Mouse (Mus musculus): ENCODE measurements at regions not wholly inside any gene's neighbourhood (a gene's known extent, or its start where the extent isn't known, plus 50 kb on each side); places are given as distances from the start of the nearest gene placed in this dataset.
A peak's percentile ranks its signal among the peaks of the same experiment; 100 is the strongest.
"Not testable (repeated sequence)": the region's sequence is repeated elsewhere in the genome, so short reads cannot be mapped to it uniquely, and the experiment has no call there.

DNA sequence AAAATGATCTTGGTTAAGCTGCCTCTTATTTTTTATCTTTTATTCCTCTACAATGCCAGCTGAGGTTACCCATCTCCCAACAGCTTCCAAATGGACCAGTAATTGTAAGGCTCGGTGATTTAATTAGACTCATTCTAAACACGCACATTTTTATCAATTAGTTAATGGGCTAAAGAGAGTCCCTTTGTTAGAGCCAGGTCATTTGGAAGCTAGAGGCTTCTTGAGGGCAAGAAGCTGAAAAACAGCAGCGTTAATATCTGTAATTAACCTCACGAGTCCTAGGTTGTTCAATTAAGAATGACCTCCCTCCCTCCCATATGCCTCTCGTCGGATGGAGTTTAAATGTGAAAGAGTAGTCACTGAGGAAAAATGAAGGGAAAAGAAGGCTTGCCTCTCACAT, 66.5 kb downstream of the Otx2 start:
- no peak for DNase-seq (ENCODE audit: low read depth, low spot score)

DNA sequence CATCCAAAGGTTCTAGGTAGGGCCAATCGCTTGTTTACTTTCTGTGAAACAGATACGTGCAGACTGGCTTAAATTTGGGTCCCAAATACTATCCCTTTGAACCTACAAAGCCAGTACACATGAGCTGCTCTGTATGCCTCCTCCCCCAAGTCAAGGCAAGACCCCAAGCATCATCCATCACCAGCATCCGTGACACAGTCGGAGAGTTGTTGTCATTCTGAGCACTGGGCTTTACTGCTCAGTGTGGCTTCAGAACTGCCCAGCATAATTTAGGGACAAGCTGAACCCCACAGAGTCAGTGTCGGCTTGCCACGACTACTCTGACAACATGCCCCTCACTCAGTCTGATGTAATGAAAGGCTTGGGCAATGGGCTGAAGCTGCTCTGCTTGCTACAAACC, 70.1 kb downstream of the Otx2 start:
- no peak for DNase-seq (ENCODE audit: low read depth, low spot score)

DNA sequence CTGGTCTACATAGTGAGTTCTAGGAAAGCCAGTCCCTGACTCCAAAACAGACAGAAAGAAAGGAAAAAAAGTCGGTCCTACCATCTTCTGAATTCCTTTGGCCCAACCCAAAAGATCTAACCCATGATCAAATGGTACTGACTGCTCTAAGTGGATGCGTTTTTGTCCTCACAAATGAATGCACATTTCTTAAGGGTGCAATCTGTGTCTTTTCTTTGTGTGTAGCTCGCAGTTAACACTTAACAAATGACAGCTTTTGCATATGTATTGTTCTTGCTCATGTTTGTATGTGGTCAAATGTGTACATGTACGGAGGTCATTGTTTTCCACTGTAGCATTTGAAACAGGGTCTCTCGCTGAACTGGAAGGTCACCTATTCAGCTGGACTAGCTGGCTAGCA, 79.3 kb downstream of the Otx2 start:
- DNase-seq (ENCODE audit: low read depth, low spot score), result peak; percentile 79

DNA sequence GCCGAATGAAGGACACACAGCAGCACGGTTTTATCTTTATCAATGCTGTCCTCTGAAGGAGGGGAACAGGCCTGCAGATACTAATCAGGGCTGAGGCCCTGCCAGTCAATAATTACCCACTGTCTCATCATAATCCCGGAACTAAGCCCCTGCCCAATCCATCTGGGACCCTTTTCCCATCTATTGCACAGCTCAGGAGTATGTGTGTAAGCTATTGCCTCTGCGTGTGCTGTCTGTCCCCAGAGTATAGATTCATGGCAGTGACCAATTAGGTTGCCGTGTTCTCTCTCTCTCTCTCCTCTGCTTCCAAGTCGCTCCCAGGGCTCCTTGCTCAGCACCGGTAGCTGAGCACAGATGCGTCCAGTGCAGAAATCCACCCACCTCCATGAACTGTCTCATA, 80.3 kb downstream of the Otx2 start:
- DNase-seq (ENCODE audit: low read depth, low spot score), result peak; percentile 10

DNA sequence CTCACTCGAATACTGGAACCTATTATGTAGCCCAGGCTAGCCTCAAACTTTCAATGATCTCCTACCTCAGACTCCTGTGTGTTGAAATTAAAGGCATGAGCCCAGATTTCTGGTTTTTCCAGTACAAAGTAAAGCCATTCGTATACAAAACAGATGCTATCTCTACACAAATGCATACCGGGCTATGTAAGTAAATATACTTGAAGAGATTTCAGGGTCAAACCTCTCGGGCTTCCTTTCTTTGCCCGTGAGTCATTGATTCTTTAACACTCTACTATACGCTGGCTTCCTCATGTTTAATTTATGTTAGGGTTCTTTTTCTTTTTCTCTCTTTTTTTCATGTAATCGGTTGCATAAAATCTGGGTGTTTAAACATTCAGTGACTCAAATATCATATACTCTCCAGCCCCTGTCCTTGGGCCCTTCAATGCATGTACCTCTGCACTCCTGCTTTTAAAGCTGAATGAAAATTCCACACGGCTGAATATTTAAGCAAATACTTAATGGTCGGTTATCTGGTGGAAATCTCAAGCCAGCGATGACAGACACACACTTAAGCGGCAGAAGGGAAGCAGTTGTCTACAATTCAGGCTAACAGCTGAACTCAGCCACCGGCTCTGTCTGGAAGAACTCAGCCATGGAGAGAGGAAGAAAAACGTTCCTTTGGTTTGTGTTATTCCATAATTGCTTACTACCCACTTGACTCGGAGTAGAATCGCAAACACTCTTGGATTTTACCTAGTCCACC, 82.0 kb downstream of the Otx2 start:
- DNase-seq (ENCODE audit: low read depth, low spot score), result no peak

DNA sequence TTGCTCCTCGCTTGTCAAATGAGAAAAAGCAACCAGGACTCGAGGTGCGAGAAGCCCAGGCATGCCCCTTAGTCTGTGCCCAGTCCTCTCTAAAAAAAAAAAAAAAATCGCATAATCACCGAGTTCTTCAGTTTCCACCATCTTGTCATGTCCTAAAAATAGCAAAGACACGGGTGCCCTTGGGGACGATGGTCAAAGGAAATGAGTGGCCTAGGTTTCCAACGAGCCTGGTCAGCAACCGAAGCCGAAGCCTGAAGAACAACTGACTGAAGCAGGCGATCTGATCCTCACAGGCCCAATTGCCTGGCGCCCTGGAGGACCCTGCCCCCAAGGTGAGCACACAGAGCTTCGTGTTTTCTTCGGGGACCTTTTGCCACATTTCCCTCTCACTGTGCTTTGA, 83.2 kb downstream of the Otx2 start:
- peak; percentile 44 for DNase-seq (ENCODE audit: low read depth, low spot score)

DNA sequence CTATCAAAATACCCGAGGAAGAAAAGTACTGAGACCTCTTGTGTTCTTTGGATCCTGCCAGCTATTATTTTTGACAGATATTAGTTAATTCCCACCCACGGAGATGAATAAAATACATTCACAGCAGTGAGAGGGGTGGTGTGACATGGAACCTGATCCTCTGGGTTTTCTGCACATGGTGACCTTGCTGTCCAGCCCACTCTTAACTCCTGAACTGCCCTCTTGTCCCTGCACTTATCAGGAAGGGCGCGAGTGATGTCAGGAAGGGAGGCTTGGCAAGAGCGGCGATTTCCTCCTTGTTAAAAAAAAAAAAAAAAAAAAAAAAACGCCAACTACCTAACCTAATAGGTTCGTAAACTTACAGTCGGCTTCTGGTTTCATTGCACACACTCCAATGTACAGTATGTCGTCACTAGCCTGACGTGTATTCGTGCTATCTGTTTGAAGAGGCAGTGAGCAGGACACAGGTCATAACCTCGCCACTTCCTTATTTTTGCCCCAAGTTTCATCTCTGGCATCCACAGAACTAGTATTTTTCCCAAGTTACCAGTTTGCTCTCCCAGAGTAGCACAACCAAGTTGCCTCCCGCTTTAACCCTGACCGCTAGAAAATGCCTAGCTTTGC, 83.8 kb downstream of the Otx2 start:
- no peak for DNase-seq (ENCODE audit: low read depth, low spot score)

DNA sequence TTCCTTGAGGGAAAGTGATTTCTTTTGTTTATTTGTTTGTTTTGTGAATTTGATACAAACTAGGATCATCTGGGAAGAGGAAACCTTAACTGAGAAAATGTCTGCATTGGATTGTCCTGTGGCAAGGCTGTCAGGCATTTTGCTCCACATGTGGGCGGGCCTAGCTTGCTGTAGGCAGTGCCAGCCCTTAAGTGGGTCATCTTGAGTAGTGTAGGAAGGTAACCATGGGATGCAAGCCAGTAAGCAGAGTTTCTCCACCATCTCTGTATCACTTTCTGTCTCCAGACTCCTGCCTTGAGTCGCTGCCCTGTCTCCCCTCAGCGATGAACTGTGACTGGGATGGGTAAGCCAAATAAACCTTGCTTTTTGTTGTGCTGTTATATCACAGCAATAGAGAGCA, 87.8 kb downstream of the Otx2 start:
- DNase-seq (ENCODE audit: low read depth, low spot score), result no peak

DNA sequence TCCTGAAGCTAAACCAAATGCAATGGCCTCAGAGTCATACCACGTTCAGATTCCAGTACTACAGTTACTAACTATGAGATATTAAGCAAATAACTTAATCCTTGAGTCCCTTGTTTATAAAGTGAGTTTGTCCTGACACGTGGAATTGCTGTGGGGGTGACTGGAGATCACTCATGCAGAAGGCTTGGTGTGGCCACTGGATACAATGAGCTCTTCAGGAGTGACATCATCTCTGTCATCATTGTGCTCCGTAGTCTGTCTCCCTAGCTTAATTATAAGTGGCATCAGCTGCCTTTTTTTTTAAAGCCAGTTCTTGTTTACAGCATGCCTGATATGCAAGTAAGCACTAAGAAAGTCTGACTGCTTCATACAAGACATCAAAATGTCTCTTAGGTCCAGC, 89.0 kb downstream of the Otx2 start:
- DNase-seq (ENCODE audit: low read depth, low spot score), result no peak

DNA sequence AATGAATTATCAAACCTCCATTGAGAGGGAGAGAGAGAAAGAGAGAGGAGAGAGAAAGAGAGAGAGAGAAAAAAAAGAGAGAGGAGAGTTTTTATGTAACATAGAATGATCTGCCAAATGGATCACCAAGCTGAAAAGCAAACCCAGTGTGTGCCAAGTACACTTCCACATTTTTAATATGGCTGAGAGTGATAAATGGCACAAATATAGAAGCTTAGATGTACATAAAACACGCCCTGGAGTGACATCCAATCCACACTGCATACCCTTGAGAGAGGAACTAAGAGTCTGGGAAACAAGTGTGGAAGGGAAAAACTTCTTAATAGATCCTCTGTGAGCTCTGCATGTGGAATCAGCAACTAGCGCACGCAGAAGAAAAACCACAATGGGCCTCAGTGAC, 90.1 kb downstream of the Otx2 start:
- DNase-seq (ENCODE audit: low read depth, low spot score), result no peak

DNA sequence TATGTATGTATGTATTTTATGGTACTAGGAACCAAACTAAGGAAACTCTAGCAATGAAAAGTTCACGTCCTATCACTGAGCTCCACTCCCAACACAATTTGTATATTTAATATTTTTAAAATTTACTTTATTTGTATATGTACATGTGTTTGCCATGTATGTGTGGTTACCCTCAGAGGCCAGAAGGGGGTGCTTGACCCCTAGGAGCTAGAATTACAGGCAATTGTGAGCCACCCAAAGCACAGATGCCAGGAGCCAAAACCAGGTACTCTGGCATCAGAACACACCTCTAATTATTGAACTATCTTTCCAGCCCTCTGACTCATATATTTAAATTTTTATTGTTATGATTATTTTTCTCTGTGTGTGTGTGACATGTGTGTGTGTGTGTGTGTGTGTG, 91.5 kb downstream of the Otx2 start:
- peak; percentile 63 for DNase-seq (ENCODE audit: low read depth, low spot score)

DNA sequence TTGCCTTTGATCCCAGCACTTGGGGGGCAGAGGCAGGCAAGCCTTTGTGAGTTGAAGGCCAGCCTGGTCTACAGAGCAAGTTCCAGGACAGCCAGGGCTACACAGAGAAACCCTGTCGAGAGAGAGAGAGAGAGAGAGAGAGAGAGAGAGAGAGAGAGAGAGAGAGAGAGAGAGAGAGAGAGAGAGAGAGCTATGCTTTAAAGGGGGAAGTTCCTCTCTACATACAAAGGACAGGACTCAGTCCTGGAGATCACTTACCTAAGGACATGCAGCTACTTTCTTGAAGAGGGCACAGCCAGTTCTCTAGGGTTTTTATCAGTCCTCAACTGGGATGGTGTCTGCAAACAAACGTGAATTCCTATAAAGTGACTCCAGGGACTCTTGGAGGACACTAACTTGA, 92.3 kb downstream of the Otx2 start:
- not testable (repeated sequence) for DNase-seq (ENCODE audit: low read depth, low spot score)

DNA sequence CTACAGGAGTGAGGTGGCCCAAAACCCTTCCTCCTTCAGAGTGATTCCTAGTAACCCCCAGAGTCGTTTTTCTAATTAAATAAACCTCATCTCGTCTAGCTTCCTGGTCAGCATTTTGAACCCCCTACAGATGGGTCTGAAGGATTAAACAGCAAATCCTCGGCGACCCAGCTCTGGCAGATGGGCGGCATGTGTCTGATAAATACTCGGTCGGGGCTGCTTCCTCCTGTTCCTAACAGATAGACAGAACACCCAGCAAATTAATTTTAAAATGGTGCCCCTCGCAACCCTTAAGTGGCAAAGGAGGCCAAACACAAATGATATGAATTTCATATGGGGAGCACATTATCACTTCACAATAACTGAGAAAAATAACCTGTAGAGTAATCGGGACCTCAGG, 93.2 kb downstream of the Otx2 start:
- DNase-seq (ENCODE audit: low read depth, low spot score), result no peak

DNA sequence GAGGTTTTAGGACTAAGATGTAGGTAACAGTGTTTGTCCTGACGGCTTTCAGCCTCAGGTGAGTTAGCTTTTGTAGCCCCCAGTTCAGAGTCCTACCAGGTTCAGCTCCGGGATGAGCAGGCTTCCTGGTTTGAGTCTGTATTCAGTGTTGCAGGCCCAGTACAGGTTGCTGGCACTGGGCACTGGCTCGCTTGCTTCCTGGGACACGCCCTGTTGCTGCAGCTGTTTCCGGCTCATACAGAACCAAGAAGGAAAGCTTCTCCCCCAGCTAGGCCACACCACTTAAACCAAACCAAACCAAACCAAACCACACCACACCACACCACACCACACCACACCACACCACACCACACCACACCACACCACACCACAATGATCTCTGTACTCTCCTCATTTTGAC, 93.6 kb downstream of the Otx2 start:
- peak; percentile 25 for DNase-seq (ENCODE audit: low read depth, low spot score)
